Mouse (Mus musculus): ENCODE measurements around the gene Zfp871.

DNA sequence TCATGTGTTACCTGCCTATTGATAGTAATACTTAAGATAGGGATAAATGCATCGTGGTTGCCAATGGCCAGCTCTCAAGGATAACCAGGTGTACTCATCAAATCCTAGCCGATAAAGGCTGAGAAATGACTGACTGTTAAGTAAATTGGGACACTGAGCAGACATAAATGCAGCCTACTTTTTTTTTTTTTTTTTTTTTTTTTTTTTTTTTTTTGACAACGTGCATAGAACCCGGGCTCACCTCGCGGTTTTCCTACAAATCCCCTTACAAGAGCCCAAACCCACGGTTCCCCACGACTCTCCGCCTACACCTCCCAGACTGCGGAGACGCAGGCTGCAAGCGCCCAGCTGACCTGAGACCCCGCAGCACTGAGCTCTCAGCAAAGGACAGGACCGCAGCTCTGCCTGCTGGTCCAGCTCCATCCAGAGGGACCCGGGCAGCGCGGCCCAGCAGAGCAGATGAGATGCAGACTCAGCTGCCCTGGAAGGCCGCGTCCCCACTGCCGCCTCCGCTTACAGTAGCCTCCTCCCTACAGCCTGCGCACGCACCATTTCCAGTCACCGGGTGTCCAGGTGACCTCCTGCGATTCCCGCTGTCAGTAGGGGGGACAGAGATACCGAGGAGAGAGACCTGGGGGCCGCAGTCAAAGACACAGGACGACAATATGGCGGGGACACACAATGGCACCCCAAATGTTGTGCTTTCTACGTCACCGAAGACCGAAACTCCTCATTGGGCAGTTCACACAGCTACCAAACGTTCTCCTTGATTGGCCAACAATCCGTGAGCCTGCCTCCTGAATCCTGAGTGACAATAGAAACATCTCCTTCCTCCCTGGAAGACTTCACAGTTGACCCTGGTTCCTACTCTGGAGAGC lies 41.7 kb upstream of the Zfp871 start, which contains the start of gene Zfp799:
- TF ChIP-seq CTCF (conservative IDR thresholded peaks at IDR 0.05; ENCODE audit: insufficient read depth, insufficient read length, low read depth, low read length) (no peak), POLR2A (IDR thresholded peaks at IDR 0.05; ENCODE audit: low read depth, low read length) (no peak)

Measured in kidney, adult 2 months (tissue).